In genomic region chr6:49831579-49831978, GRCm38 (mm10) we compare ENCODE assay signal across 16 mouse cellular contexts. TPM values are rescaled to one million over a fixed set of nuclear protein-coding genes. Genes with fewer than 3 reads are reported as not detected.
"Had no signal": no experiment of that assay in that cellular context is flagged by ENCODE, and none has a peak within 500 bp of the region (broad histone marks: within the 10 kb centered on the region; RNA-seq: fewer than 3 reads in every experiment).

No protein-coding gene starts in this region.

- DNase-seq: liver, postnatal 0 days; lung, adult 2 months; lung, postnatal 14 days; lung, postnatal 36 days; midbrain, embryonic 14.5 days; retina, postnatal 1 day; right cerebral cortex, adult 18-20 months; right cerebral cortex, postnatal 25 days; right cerebral cortex, postnatal 4 days; thymus, adult 2 months; thymus, postnatal 25 days; thymus, postnatal 4 days had no signal

- ATAC-seq: liver, postnatal 0 days; lung, postnatal 0 days; midbrain, embryonic 16.5 days had no signal

RNA-seq across cellular contexts. Expression of gene Npy, which starts 9.1 kb away (rescaled TPM):
- total RNA-seq: megakaryocyte, adult 5-6 weeks; megakaryocyte-erythroid progenitor cell, adult 5-6 weeks had no signal
